Mouse (Mus musculus) stomach, embryonic 14.5 days (tissue): ENCODE data around the gene Boll. TPM values are rescaled to one million over a fixed set of nuclear protein-coding genes. Genes with fewer than 3 reads are reported as not detected.
"Not testable (repeated sequence)": the region's sequence is repeated elsewhere in the genome, so short reads cannot be mapped to it uniquely, and the experiment has no call there.

Experiments
- ATAC-seq: fragments of 200-750 bp; cut with Nextera tagmentation; 2 replicates; pipeline ENCODE4 v1.8.0; 2017; ENCODE audit warnings: low read depth, moderate TSS enrichment; ENCODE audit not compliant: insufficient number of reproducible peaks, insufficient read depth, low FRiP score
- H3K27ac ChIP-seq: fragments of 300-500 bp; sonication (generic); 2 replicates; pipeline ENCODE4 v1.5.1; 2014; ENCODE audit warnings: mild to moderate bottlenecking, low read length, moderate library complexity, mixed read lengths
- H3K27me3 ChIP-seq: fragments of 300-500 bp; sonication (generic); 2 replicates; pipeline ENCODE4 v1.6.1; 2014; ENCODE audit warnings: low read length, control low read depth, mixed read lengths; ENCODE audit not compliant: control insufficient read depth, insufficient read depth
- H3K36me3 ChIP-seq: fragments of 300-500 bp; sonication (generic); 2 replicates; pipeline ENCODE4 v1.6.1; 2014; ENCODE audit warnings: mild to moderate bottlenecking, control low read depth, low read length, moderate library complexity, mixed read lengths; ENCODE audit not compliant: control insufficient read depth, insufficient read depth
- H3K4me1 ChIP-seq: fragments of 300-500 bp; sonication (generic); 2 replicates; pipeline ENCODE4 v1.6.1; 2014; ENCODE audit warnings: low read length, control low read depth, mixed read lengths; ENCODE audit not compliant: control insufficient read depth, insufficient read depth
- H3K4me2 ChIP-seq: fragments of 300-500 bp; sonication (generic); replicated peaks from 2 replicates; pipeline ENCODE4 v1.6.1; 2014; ENCODE audit warnings: low read depth, low read length, control low read depth
- H3K4me3 ChIP-seq: fragments of 300-500 bp; sonication (generic); 2 replicates; pipeline ENCODE4 v1.5.1; 2014; ENCODE audit warnings: low read depth, low read length, control low read depth
- H3K9ac ChIP-seq: fragments of 300-500 bp; sonication (generic); replicated peaks from 2 replicates; pipeline ENCODE4 v1.6.1; 2014; ENCODE audit warnings: low read depth, mild to moderate bottlenecking, control low read depth, low read length, moderate library complexity, mixed read lengths
- H3K9me3 ChIP-seq: fragments of 300-500 bp; sonication (generic); 2 replicates; pipeline ENCODE4 v1.6.1; 2016; ENCODE audit warnings: low read depth, low read length, control low read depth; ENCODE audit not compliant: control insufficient read depth
- WGBS: fragments of 180-500 bp; shearing (Covaris S2); extraction: QIAGEN DNeasy Blood & Tissue Kit; methylation state at CpG from one replicate; pipeline ENCODE4 v1.1.7; 2014; 5-methylcytosine and 5-hydroxymethylcytosine counted together
- polyA plus RNA-seq: library from polyadenylated mRNA; unstranded; fragments of >200 nt; fragmentation: Nextera tagmentation; extraction: Ambion mirVana; gene quantifications from 2 replicates; pipeline ENCODE4 v1.2.1, GENCODE M21; 2014

Boll gene
- polyA plus RNA-seq, 1 experiment from 2014 or later, result 0.38 TPM

DNA sequence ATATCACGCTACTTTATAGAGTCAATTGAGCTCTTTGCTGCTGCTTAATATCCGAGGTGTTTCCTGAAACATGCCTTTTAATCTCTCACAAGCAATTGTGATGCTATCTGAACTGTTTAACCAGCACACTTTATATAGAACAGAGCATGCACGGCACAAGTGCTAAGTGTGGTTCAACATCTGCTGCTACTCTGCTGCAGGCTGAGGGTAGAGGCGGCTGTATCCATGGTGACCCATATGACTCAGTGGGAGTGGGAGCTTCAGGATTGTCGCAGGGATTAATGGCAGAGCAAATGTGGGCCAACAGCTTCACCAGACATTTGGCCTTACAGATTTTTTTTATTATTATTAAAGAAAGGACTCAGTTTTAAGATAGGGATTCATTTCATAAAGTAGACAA lies 36.6 kb upstream of the Boll start:
- ATAC-seq, result no peak
- Histone ChIP-seq H3K9me3 (no peaks in the 10 kb centered on the region), H3K4me3 (no peak overlapping the region), H3K9ac (no peak overlapping the region), H3K27me3 (no peaks in the 10 kb centered on the region), H3K36me3 (no peaks in the 10 kb centered on the region), H3K4me2 (no peak overlapping the region), H3K27ac (no peak overlapping the region), H3K4me1 (no peaks in the 10 kb centered on the region; the same call in 1 of the 2 replicates)
- 50% methylated on average over 5 of the region's 5 CpGs for WGBS

DNA sequence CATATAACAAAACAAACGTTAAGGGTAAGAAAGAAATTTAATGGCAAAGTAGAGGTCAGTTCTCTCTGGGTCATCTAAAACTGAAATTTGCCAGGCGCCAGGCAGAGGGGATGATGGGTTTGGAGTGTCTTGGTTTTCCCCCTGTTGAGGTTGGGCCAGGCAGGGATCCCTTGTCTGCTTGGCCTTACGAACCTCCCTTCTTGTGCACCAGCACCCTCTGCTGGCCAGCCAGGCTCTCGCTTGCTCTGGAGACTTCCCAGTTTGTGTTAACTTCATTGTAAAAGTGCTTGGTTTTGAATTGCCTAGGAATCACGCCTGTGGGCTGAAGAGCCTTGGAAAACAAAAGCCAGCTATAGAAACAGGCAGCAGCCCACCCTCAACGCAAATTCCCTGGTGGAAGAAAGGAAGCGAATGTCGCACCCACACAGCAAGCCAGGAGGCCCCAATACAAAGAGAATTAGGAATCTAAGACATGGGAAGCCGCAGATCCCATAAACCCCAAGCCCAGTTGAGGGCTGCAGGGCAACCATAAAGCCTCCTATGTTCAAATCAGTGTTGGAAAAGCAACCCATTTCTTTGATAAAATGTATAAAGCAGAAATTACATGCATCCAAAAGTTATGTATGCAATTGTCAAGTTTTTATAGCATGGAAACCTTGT lies 20.0 kb upstream of the Boll start:
- no peak; the same call in 1 of the 2 replicates for ATAC-seq
- no peaks in the 10 kb centered on the region for H3K36me3 ChIP-seq
- whole genome bisulfite sequencing, result 18% methylated on average over 9 of the region's 9 CpGs
- no peaks in the 10 kb centered on the region for H3K9me3 ChIP-seq
- H3K27ac ChIP-seq, result no peak overlapping the region
- no peak overlapping the region for H3K4me3 ChIP-seq
- H3K4me2 ChIP-seq, result no peak overlapping the region
- H3K4me1 ChIP-seq, result no peaks in the 10 kb centered on the region
- H3K9ac ChIP-seq, result no peak overlapping the region
- no peaks in the 10 kb centered on the region for H3K27me3 ChIP-seq

DNA sequence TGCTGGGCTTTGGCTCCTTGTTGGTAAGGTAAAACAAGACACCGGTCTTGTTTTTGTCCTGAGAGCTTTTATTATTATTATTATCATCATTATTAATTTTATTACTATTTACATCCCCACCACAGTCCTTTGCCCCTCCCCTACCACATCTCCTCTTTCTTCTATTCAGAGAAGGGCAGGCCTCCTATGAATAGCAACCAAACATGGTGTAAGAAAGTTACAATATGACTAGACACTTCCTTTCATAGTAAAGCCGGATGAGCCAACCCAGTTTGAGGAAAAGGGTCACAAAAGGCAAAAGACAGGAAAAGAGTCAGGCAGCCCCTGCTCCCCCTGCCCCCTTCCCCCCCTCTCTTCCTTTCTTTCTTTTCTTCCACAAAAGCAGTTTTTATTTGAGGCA lies 17.3 kb upstream of the Boll start:
- H3K4me2 ChIP-seq, result no peak overlapping the region
- H3K27ac ChIP-seq, result no peak overlapping the region
- H3K9me3 ChIP-seq, result no peaks in the 10 kb centered on the region
- ATAC-seq, result no peak
- no peak overlapping the region for H3K9ac ChIP-seq
- H3K36me3 ChIP-seq, result no peaks in the 10 kb centered on the region
- no peaks in the 10 kb centered on the region for H3K4me1 ChIP-seq
- 76% methylated on average over 2 of the region's 2 CpGs for WGBS
- H3K4me3 ChIP-seq, result no peak overlapping the region
- no peaks in the 10 kb centered on the region for H3K27me3 ChIP-seq

DNA sequence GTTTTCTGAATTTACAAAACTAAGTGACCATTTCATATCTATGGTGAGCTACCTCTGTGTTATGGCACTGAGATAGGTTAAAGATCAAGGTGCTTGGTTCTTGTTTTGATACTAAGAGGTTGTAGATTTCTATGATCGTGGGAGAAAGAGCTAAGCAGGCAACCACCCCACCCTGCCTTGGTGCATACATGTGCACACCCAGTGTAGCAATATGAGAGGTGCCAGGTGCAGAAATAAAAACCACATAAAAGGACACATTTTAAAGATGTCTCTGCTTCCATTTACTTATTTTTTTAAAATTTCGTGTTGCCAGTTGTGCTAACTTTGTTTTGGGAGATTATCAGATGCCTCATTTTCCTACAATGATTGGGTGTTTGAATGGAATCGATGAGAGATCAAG lies 9.4 kb upstream of the Boll start:
- H3K27me3 ChIP-seq, result no peaks in the 10 kb centered on the region
- ATAC-seq, result no peak
- no peak overlapping the region for H3K4me3 ChIP-seq
- 85% methylated on average over 3 of the region's 3 CpGs for WGBS
- H3K9me3 ChIP-seq, result no peaks in the 10 kb centered on the region
- H3K36me3 ChIP-seq, result no peaks in the 10 kb centered on the region
- H3K9ac ChIP-seq, result no peak overlapping the region
- no peak overlapping the region for H3K4me2 ChIP-seq
- H3K4me1 ChIP-seq, result no peaks in the 10 kb centered on the region
- H3K27ac ChIP-seq, result no peak overlapping the region

DNA sequence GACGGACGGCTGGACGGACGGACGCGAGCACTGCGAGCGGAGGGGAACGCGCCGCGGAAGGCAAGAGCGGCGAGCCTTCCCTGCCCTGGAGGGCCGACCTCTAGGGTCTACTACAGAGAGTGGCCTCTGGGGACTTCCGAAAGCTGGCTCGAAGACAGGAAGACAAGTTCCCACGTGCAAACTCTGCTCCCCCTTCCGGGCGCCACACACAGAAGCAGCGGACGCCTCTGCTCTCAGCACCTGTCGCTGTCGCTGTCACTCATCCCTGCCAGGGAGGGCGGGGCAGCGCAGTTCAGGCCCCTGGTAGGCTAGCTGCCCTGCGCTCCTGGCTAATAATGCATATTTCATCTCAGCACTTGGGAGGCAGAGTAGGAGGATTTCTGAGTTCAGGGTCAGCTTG lies 317 bp upstream of the Boll start:
- peaks cover 12% of the 10 kb centered on the region for H3K27me3 ChIP-seq
- H3K4me2 ChIP-seq, result peak overlapping the region; percentile 57
- 4% methylated on average over 23 of the region's 27 CpGs for WGBS
- peaks cover 10% of the 10 kb centered on the region for H3K9me3 ChIP-seq
- H3K4me3 ChIP-seq, result peak overlapping the region; percentile 38
- H3K36me3 ChIP-seq, result no peaks in the 10 kb centered on the region
- H3K27ac ChIP-seq, result no peak overlapping the region
- H3K4me1 ChIP-seq, result 0 out of 2 replicates have a peak, but pooled peaks cover 3% of the 10 kb centered on the region
- peak; percentile 81 for ATAC-seq
- H3K9ac ChIP-seq, result no peak overlapping the region

DNA sequence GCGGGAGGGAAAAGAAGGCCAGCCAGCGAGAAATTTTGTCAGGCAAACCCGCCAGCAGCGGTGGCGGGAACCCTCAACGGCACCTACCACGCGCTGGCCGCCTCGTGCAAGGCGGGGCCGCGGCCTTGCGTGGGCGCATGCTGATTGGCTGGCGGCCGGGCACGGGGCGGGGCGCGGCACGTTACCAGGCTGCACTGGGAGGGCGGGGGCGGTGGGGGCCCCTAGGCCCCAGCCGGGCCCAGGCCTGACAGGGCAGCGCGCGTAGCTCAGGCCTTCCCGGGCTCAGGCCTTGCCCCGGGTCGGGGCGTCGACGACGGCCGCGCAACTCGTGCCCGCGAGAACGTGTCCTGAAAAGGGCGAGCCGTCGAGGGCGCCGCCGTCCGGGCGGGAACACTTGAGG lies 635 bp downstream of the Boll start:
- Histone ChIP-seq H3K4me2 (peak overlapping the region; percentile 57), H3K4me3 (peak overlapping the region; percentile 38; the same call in 1 of the 2 replicates), H3K36me3 (no peaks in the 10 kb centered on the region), H3K9ac (no peak overlapping the region), H3K27me3 (peaks cover 12% of the 10 kb centered on the region), H3K9me3 (peaks cover 10% of the 10 kb centered on the region), H3K4me1 (0 out of 2 replicates have a peak, but pooled peaks cover 3% of the 10 kb centered on the region), H3K27ac (no peak overlapping the region)
- peak; percentile 23; the same call in 1 of the 2 replicates for ATAC-seq
- WGBS, result 43% methylated on average over 48 of the region's 49 CpGs

DNA sequence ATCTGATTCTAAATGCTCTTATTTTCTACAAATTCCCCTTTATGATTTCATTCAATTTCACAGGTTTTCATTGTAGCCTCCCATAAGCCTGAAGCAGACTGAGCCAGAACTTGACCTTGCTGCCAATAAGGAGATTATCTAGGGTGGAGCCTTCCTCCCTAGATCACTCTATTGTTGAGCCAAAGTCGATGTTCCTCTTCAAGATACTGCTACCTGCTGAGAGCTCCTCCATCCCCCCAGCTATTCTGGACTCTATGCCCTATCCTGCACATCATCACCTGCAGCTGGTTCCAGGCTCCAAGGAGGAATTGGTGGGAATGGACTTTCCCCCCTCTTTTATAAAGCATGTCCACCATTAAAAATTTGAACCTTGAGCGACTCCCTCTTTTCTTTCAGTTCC lies 11.4 kb downstream of the Boll start:
- H3K36me3 ChIP-seq, H3K9ac ChIP-seq, ATAC-seq, H3K4me3 ChIP-seq, H3K4me1 ChIP-seq, H3K27me3 ChIP-seq, H3K4me2 ChIP-seq, H3K9me3 ChIP-seq, H3K27ac ChIP-seq: not testable (repeated sequence)
- WGBS, result 73% methylated on average over 2 of the region's 2 CpGs

DNA sequence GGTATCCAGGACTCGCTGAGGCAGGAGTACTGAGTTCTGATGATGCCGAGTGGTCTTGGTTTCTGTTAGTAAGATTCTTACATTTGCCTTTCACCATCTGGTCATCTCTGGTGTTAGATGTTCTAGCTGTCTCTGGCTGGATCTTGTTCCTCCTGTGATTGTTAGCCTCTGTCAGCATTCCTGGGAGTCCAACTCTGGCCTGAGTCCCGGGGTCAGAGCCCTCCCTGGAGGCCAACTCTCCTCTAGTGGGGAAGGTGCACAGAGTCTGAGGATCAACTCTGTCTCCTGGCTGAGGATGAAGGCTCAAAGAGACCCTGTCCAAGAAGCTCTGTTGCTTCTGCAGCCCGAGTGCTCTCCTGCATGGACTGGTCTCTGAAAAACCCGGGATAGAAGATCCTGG lies 37.8 kb downstream of the Boll start:
- not testable (repeated sequence) for ATAC-seq, H3K4me2 ChIP-seq, H3K4me3 ChIP-seq, H3K4me1 ChIP-seq, H3K27ac ChIP-seq, H3K9me3 ChIP-seq, H3K9ac ChIP-seq, H3K27me3 ChIP-seq, H3K36me3 ChIP-seq
- 80% methylated on average over 5 of the region's 5 CpGs for WGBS

DNA sequence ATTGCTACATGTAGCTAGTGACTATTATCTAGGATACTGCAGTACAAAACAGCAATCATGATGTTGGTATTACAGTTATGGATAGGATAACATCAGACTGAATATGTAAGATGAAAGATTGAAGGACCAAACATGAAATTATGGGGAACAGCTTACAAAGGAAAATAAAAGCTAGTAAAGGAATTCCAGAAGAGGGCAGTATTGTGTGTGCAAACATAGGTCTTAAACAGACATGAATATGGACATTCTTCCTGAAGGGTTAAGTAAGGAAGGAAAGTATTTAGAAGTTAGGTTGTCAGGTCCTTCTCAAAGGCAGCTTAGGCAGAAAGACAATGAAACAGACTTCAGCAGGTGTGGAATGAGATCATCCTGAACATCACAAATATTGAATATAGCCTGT lies 62.2 kb downstream of the Boll start:
- Histone ChIP-seq H3K27me3 (no peaks in the 10 kb centered on the region), H3K4me1 (no peaks in the 10 kb centered on the region), H3K4me3 (no peak overlapping the region), H3K27ac (no peak overlapping the region), H3K9me3 (no peaks in the 10 kb centered on the region), H3K36me3 (no peaks in the 10 kb centered on the region), H3K9ac (no peak overlapping the region), H3K4me2 (no peak overlapping the region)
- no peak for ATAC-seq
